Mouse (Mus musculus): ENCODE measurements around the gene Sh2d3c.

DNA sequence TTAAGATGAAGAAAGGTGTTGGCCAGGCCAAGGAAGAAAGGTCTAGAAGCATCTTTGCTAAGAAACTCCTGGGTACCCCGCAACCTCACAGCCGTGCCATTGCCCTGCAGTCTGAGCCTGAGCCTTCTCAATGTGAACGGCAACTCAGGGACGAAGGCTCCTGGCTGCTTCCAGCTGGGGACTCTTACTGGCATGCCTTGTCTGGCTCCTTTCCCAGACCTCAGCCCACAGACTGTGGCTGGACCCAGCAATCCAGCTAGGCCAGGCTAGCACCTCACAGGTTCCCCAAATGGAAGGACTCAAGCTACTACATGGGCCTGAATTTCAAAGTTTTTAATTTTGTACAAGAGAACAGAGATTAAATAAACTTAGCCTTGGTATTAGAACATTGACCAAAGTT, 41.0 kb downstream of the Sh2d3c start:
- TF ChIP-seq CTCF (IDR thresholded peaks at IDR 0.05; ENCODE audit: extremely low read depth, insufficient read length, insufficient replicate concordance, low read depth, low read length) (no peak), POLR2A (IDR thresholded peaks at IDR 0.05; ENCODE audit: low read depth, low read length) (no peak)

All from small intestine, adult 2 months (tissue).